Mouse (Mus musculus) urinary bladder, postnatal 4 days (tissue): Measurements from ENCODE around the gene Card14.

Experiments used
- DNase-seq, 2 experiments: peaks; one replicate each; pipeline ENCODE4 v3.0.0; 2021 to 2022; ENCODE audit warnings: low spot score in 2 of 2

Gene Card14

DNA sequence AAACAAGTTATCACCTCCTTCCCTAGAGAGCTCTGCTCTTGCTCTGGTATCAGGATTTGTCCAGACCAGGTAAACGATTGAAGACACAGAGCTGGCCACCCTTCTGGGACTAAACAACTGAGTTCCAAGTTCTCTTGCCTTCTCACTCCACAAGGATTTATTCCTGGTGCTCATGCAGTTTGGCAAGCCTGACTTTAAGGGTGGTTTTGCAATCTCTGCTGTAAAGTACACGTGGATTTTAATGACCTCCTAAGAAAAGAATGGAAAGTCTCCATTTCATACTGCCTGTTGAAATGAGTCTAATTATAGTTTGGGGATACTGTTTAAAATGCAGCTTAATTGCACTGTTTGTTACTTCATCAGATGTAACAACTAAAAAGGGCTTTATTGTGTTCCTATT, 6.6 kb upstream of the Card14 start:
- no peak for DNase-seq

- DNase-seq: no peak
Measured at GRCm38 (mm10) chr11:119304904-119305712, 2.5 kb upstream of the Card14 start.

GRCm38 (mm10) chr11:119306762-119307657, 558 bp upstream of the Card14 start:
- no peak for DNase-seq

- DNase-seq: no peak
Measured at GRCm38 (mm10) chr11:119307916-119308315, 348 bp downstream of the Card14 start.

- DNase-seq: no peak
Measured at GRCm38 (mm10) chr11:119310621-119311020, 3.1 kb downstream of the Card14 start.

DNA sequence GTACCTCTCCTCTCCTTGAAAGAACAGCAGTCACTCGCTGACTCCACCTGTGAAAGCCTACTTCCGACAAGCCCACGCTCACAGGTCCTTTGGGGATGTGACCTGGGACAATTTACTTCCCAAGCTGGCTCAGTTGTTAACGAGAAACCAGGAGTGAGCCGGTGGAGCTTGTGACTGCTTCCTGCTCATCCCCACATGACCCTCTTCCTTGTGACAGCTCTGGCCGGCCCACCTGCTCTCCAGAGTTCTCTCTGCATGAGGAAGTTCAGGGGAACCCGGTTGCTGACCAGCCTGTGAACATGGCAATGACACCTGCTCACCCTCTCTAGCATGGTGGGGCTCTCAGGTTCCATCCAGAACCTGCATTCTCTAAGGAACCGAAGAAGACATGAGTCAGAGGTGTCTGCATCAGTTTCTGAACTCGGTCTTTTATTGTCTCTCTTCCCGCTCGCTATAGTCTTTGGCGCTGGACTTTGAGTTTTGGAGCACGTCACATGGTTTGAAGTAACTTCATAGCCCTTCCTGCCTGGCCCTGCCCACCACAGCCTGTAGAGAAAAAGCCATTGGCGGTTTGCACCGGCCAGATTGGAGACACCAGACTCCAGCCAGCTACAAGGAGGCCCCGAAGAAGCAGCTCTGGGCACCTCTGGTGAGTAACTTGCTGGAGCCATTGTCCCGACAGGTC, 6.8 kb downstream of the Card14 start:
- DNase-seq: no peak

DNA sequence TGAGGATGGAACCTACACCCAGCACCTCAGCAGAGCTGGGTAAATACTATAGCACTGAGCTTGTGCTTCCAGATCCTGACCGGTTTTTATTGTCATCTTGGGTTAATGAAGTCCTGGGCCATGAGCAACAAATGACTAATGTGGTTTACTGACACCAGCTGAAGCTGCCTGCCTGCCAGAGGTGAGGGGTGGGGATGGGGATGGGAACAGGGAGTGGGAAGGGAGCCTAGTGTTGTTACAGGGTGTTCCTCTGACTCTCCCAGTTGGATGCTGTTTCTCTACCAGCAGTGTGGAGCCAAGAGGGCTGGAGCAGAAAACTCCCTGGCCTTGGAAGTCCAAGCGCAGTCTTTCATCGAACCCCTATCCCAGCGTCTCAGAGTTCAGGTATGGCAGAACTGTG, 9.2 kb downstream of the Card14 start:
- no peak for DNase-seq

- DNase-seq: no peak
Measured at GRCm38 (mm10) chr11:119322521-119322920, 15.0 kb downstream of the Card14 start.

GRCm38 (mm10) chr11:119325068-119325467, 17.5 kb downstream of the Card14 start:
- no peak for DNase-seq

GRCm38 (mm10) chr11:119330592-119330991, 23.0 kb downstream of the Card14 start:
- DNase-seq: no peak

DNA sequence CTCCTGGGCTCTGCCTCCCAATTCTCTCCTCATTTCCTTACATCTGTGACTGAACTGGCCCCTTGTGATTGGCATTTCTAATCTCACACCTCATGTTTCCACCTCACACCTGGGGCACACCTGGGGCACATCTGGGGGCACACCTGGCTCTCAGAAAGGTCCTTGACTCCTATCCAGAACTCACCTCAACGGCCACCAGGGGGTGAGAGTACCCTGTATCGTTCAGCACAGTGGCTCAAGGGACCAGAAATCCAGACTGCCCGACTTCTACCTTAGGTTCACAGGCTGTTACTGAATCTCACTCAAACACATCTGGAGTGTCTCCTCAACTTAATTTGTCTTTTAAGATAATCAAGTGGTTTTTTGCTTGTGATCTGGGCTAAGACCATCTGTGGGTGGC, 24.4 kb downstream of the Card14 start:
- DNase-seq: no peak

GRCm38 (mm10) chr11:119338271-119339059, 30.9 kb downstream of the Card14 start:
- no peak for DNase-seq

- no peak for DNase-seq
Measured at GRCm38 (mm10) chr11:119339179-119339578, 31.6 kb downstream of the Card14 start.

DNA sequence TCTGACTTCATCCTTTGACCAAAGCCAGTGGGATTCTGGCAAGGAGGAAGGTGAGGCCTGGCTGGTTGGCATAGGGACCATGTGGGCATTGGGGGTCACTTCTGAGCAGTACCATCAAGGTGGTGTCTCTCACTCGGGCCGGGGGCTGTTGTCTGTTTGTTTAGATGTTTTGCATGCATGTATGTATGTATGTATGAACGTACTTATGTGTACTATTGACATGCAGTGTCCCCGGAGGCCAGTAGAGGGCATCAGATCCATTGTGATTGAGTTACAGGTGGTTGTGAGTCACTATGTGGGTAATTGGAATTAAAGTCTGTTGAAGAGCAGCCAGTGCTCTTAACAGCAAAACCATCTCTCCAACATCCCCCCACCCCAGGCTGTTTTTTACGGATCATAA, 32.1 kb downstream of the Card14 start:
- peak; percentile 51 to 74 for DNase-seq

- DNase-seq: no peak
Measured at GRCm38 (mm10) chr11:119344178-119344577, 36.6 kb downstream of the Card14 start.

GRCm38 (mm10) chr11:119344865-119345264, 37.3 kb downstream of the Card14 start:
- DNase-seq: no peak

DNA sequence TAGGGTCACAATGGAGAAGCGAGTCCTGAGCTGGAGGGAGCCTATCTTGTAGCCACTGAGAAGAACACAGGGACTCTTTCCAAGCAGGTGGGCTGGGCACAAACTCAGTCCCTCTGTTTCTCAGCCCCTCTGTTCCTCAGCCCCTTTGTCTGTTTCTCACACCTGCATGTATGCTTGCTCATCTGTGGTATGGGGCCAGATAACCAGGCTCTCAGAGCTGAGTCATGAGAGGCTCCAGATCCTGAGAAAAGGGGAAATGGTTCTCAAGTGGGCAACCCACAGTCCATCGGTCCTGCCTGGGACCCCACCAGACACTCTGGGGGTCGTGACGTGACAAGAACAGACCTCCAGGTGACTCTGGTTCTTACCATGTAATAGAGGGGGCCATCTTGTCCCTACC, 39.6 kb downstream of the Card14 start:
- DNase-seq: no peak

DNA sequence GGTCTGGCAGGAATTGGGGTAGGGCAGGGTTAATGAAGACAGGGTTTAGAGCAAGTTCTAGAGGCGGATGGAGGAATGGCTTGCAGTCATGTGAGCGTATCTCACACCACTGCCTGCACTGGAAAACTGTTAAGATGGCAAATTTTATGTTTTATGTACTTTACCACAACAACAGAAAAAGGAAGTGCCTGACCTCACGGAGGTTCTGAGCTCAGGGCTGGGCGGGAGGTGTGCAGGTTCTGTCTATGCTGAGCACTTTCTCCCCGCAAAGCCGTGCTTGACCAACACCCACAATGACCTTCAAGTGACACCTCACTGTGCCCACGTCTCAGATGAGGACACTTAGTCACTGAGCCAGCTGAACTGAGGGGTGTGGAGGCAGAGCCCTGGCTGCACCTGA, 44.5 kb downstream of the Card14 start:
- DNase-seq: no peak

DNA sequence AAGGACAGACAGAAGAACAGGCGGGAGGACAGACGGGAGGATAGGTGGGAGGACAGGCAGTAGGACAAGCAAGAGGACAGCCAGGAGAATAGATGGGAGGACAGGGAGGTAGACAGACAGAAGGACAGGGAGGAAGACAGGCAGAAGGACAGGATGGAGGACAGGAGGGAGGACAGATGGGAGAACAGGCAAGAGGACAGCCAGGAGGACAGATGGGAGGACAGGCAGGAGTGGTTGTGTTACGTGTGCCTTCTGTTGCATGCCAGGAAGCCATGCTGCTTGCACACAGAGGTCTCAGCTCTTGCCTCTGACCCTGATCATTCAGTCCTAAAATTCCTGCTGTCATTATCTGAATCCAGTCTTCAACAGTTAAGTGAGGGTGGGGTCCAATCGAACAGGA, 46.4 kb downstream of the Card14 start:
- no peak for DNase-seq

- DNase-seq: peak in 1 of 2 experiments; percentile 57
Measured at GRCm38 (mm10) chr11:119354798-119355442, 47.4 kb downstream of the Card14 start.
